10 mouse cellular contexts compared by ENCODE assay signal in the genomic region with DNA sequence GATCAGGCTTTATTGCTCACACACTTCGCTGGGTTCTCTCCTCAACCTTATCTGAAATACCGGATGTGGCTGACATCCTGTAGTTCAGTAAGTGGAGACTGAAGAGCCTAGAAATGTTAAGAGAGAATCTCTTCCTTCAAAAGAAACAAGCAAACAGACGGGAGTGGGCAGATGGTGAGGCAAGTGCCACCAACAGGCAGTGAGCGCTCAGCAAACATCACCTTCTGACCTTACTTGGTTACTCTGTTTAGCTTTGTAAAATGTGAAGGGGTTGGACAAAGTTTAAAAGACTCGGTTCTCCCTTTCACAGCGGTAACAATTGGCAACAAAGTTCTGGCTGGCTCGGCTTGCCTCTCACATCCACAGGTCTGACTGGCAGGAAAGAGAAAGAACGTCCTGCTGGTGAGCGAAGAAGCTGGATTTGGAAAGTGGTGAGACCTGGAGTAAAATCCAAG. TPM values are rescaled to one million over a fixed set of nuclear protein-coding genes. Genes with fewer than 3 reads are reported as not detected.
DNase-seq lines count a peak whose midpoint lies in the region; ATAC-seq lines count a peak whose summit lies in the region.
"Had no signal": no experiment of that assay in that cellular context is flagged by ENCODE, and none has a peak within 500 bp of the region (broad histone marks: within the 10 kb centered on the region; RNA-seq: fewer than 3 reads in every experiment).

No protein-coding gene starts in this region.

- peak overlapping the region; percentile 55 for H3K4me2 ChIP-seq in liver, embryonic 11.5 days
- H3K4me2 ChIP-seq: embryonic facial prominence, embryonic 12.5 days had no signal

- H3K9ac ChIP-seq in liver, embryonic 11.5 days (ENCODE audit: low read depth, low read length), result 0 out of 2 replicates have a peak overlapping the region, but pooled peaks have one; percentile 28
- H3K9ac ChIP-seq: embryonic facial prominence, embryonic 12.5 days had no signal

- H3K27ac ChIP-seq in liver, embryonic 11.5 days (ENCODE audit: low read depth, low read length), result peak overlapping the region; percentile 79
- H3K27ac ChIP-seq in forebrain, embryonic 10.5 days, result no peak overlapping the region
- H3K27ac ChIP-seq: embryonic facial prominence, embryonic 12.5 days had no signal

- no peaks in the 10 kb centered on the region for H3K9me3 ChIP-seq in liver, embryonic 11.5 days (ENCODE audit: control insufficient read depth, low read length)
- no peaks in the 10 kb centered on the region for H3K9me3 ChIP-seq in forebrain, embryonic 10.5 days
- H3K9me3 ChIP-seq: embryonic facial prominence, embryonic 12.5 days had no signal

- no peaks in the 10 kb centered on the region for H3K27me3 ChIP-seq in liver, embryonic 11.5 days (replicated peaks; ENCODE audit: control insufficient read depth, insufficient read depth, low read length)
- H3K27me3 ChIP-seq in forebrain, embryonic 10.5 days (ENCODE audit: poor library complexity, severe bottlenecking), result no peaks in the 10 kb centered on the region
- H3K27me3 ChIP-seq: embryonic facial prominence, embryonic 12.5 days had no signal

- H3K4me3 ChIP-seq in liver, embryonic 11.5 days (ENCODE audit: low read depth, low read length), result no peak overlapping the region
- no peak overlapping the region for H3K4me3 ChIP-seq in forebrain, embryonic 10.5 days
- H3K4me3 ChIP-seq: embryonic facial prominence, embryonic 12.5 days; myocyte had no signal

- peak; percentile 49 for DNase-seq in adrenal gland, postnatal 10 days
- DNase-seq in adrenal gland, adult 8-10 months, result no peak
- DNase-seq in heart, adult 18-20 months, result peak; percentile 39 to 48
- peak; percentile 41 for DNase-seq in liver, embryonic 11.5 days (ENCODE audit: low spot score)
- DNase-seq in left cerebral cortex, adult 18-20 months (ENCODE audit: low spot score in 2 of 2), result no peak
- no peak for DNase-seq in forebrain, embryonic 10.5 days (ENCODE audit: extremely low spot score, low spot score)
- no peak for DNase-seq in urinary bladder, postnatal 36 days (ENCODE audit: low spot score in 2 of 2)

- 11% methylated on average over 9 of the region's 9 CpGs for WGBS in liver, embryonic 11.5 days
- WGBS in forebrain, embryonic 10.5 days, result 59% methylated on average over 9 of the region's 9 CpGs

- peaks cover 22% of the 10 kb centered on the region for H3K4me1 ChIP-seq in liver, embryonic 11.5 days (replicated peaks; ENCODE audit: control insufficient read depth, insufficient read depth, low read length)
- no peaks in the 10 kb centered on the region for H3K4me1 ChIP-seq in forebrain, embryonic 10.5 days

- no peaks in the 10 kb centered on the region for H3K36me3 ChIP-seq in liver, embryonic 11.5 days (ENCODE audit: control insufficient read depth, insufficient read depth, low read length)
- H3K36me3 ChIP-seq in forebrain, embryonic 10.5 days (replicated peaks), result no peaks in the 10 kb centered on the region
- H3K36me3 ChIP-seq: embryonic facial prominence, embryonic 12.5 days had no signal

- ATAC-seq in liver, embryonic 11.5 days (replicated peaks; ENCODE audit: low FRiP score), result peak; percentile 49; the same call in 1 of the 2 replicates
- peak; percentile 59 for ATAC-seq in neutrophil, adult 5-6 weeks (ENCODE audit: extremely low read depth, insufficient number of reproducible peaks, low FRiP score, poor library complexity, severe bottlenecking)

RNA-seq across cellular contexts. Expression of a gene that starts 8.0 kb away (rescaled TPM):
- not detected for total RNA-seq in adrenal gland, postnatal 10 days (2021)
- total RNA-seq in adrenal gland, adult 8-10 months (2022), result not detected
- under 1 TPM in 1 of 2 experiments, not detected in 1; 0.15 TPM for total RNA-seq in heart, adult 18-20 months (2021)
- polyA plus RNA-seq in liver, embryonic 11.5 days (2014; fragmentation: Nextera tagmentation; extraction: Ambion mirVana), result not detected in 2 replicates
- 5.8 and 5.9 TPM in 2 replicates for total RNA-seq in neutrophil, adult 5-6 weeks (2017)
- total RNA-seq in left cerebral cortex, adult 18-20 months (2021), result under 1 TPM; 0.26 to 0.28 TPM
- polyA plus RNA-seq in forebrain, embryonic 10.5 days (2016; fragmentation: Nextera tagmentation; extraction: Ambion mirVana), result not detected in 2 replicates
- polyA plus RNA-seq: myocyte had no signal

RNA-seq across cellular contexts. Expression of a gene that starts 51.4 kb away (rescaled TPM):
- 1 to 10 TPM; 2.7 to 6.9 TPM for total RNA-seq in adrenal gland, postnatal 10 days (2021)
- total RNA-seq in adrenal gland, adult 8-10 months (2022), result 1 to 10 TPM; 4.1 to 9.4 (median 7.3) TPM
- 1 to 10 TPM; 2.6 to 9.4 TPM for total RNA-seq in heart, adult 18-20 months (2021)
- 0.43 and 0.86 TPM in 2 replicates for polyA plus RNA-seq in liver, embryonic 11.5 days (2014; fragmentation: Nextera tagmentation; extraction: Ambion mirVana)
- total RNA-seq in neutrophil, adult 5-6 weeks (2017), result 39.5 and 42.1 TPM in 2 replicates
- 1 to 10 TPM; 1.3 to 1.8 TPM for total RNA-seq in left cerebral cortex, adult 18-20 months (2021)
- 0.29 and 0.30 TPM in 2 replicates for polyA plus RNA-seq in forebrain, embryonic 10.5 days (2016; fragmentation: Nextera tagmentation; extraction: Ambion mirVana)

RNA-seq across cellular contexts. Expression of a gene that starts 51.5 kb away (rescaled TPM):
- total RNA-seq in adrenal gland, postnatal 10 days (2021), result 10 to 100 TPM; 44.0 to 83.3 TPM
- 10 to 100 TPM; 47.6 to 88.0 (median 75.4) TPM for total RNA-seq in adrenal gland, adult 8-10 months (2022)
- total RNA-seq in heart, adult 18-20 months (2021), result 10 to 100 TPM; 26.8 to 27.8 TPM
- polyA plus RNA-seq in liver, embryonic 11.5 days (2014; fragmentation: Nextera tagmentation; extraction: Ambion mirVana), result 54.0 and 56.2 TPM in 2 replicates
- total RNA-seq in neutrophil, adult 5-6 weeks (2017), result 158 and 160 TPM in 2 replicates
- total RNA-seq in left cerebral cortex, adult 18-20 months (2021), result 10 to 100 TPM; 26.7 to 30.2 TPM
- polyA plus RNA-seq in forebrain, embryonic 10.5 days (2016; fragmentation: Nextera tagmentation; extraction: Ambion mirVana), result 38.0 and 39.7 TPM in 2 replicates

Comparison
In these comparisons a context has a peak if more than half of its experiments do, and no peak if none do; other contexts are left out.
1. DNase-seq: peak in adrenal gland, postnatal 10 days (single experiment), heart, adult 18-20 months (2 of 2) and liver, embryonic 11.5 days (single experiment); none in adrenal gland, adult 8-10 months (single experiment), left cerebral cortex, adult 18-20 months (0 of 2), forebrain, embryonic 10.5 days (single experiment) and urinary bladder, postnatal 36 days (0 of 2).